Mouse (Mus musculus) megakaryocyte progenitor cell, adult 5-6 weeks (primary cell): ENCODE results near the gene Unc45a. TPM values are rescaled to one million over a fixed set of nuclear protein-coding genes. Genes with fewer than 3 reads are reported as not detected.

Experiments
- ATAC-seq: replicated peaks from 2 replicates; pipeline ENCODE4 v1.8.0; 2016; ENCODE audit warnings: mild to moderate bottlenecking, moderate TSS enrichment, inconsistent platforms; ENCODE audit not compliant: poor library complexity
- total RNA-seq, 2 experiments: library from RNA; stranded (forward) in 1 of 2; stranded (reverse) in 1 of 2; fragments of 157-497, 149-512 nt in 1 of 2; fragments of 200-1000 nt in 1 of 2; gene quantifications; 2 replicates each; pipeline versions ENCODE4 v1.2.3 to v1.2.4; 2015 to 2017

The Unc45a gene
- total RNA-seq (2015) (5.4 TPM in 2 replicates), total RNA-seq (2017) (15.6 and 16.6 TPM in 2 replicates)

- ATAC-seq, result peak; percentile 59
These were observed at the start of gene Unc45a for GRCm38 (mm10) chr7:80340793-80341192. Gene Unc45a, minus strand, starts transcription at chr7:80341005.

- peak; percentile 66 for ATAC-seq
These were observed 47.1 kb upstream of the Unc45a start, which contains the start of gene Fes for GRCm38 (mm10) chr7:80387633-80388543. Gene Fes, minus strand, starts transcription at chr7:80387946.

GRCm38 (mm10) chr7:80387033-80387632 lies 46.3 kb upstream of the Unc45a start:
- no peak for ATAC-seq

GRCm38 (mm10) chr7:80386235-80386930 lies 45.6 kb upstream of the Unc45a start:
- ATAC-seq, result peak; percentile 80

GRCm38 (mm10) chr7:80382919-80383318 lies 42.1 kb upstream of the Unc45a start:
- no peak for ATAC-seq

- ATAC-seq, result peak; percentile 49
These were observed 38.7 kb upstream of the Unc45a start for GRCm38 (mm10) chr7:80379531-80379930.

GRCm38 (mm10) chr7:80377471-80377870 lies 36.7 kb upstream of the Unc45a start:
- peak; percentile 45 for ATAC-seq

- no peak for ATAC-seq
These were observed 35.4 kb upstream of the Unc45a start for GRCm38 (mm10) chr7:80376192-80376591.

- peak; percentile 23 for ATAC-seq
These were observed 34.7 kb upstream of the Unc45a start for GRCm38 (mm10) chr7:80375376-80376039.

GRCm38 (mm10) chr7:80374733-80375132 lies 33.9 kb upstream of the Unc45a start:
- ATAC-seq, result no peak

GRCm38 (mm10) chr7:80374280-80374679 lies 33.5 kb upstream of the Unc45a start:
- ATAC-seq, result no peak

GRCm38 (mm10) chr7:80373850-80374249 lies 33.0 kb upstream of the Unc45a start:
- no peak; the same call in 1 of the 2 replicates for ATAC-seq

GRCm38 (mm10) chr7:80373352-80373751 lies 32.5 kb upstream of the Unc45a start:
- ATAC-seq, result no peak

GRCm38 (mm10) chr7:80372667-80373066 lies 31.9 kb upstream of the Unc45a start:
- no peak for ATAC-seq

GRCm38 (mm10) chr7:80372166-80372565 lies 31.4 kb upstream of the Unc45a start:
- no peak for ATAC-seq

- ATAC-seq, result peak; percentile 44
These were observed 30.4 kb upstream of the Unc45a start, which contains the start of gene Man2a2 for GRCm38 (mm10) chr7:80371041-80371751. Gene Man2a2, minus strand, starts transcription at chr7:80371375.

GRCm38 (mm10) chr7:80370649-80371040 lies 29.8 kb upstream of the Unc45a start:
- peak; percentile 54 for ATAC-seq

GRCm38 (mm10) chr7:80369967-80370431 lies 29.2 kb upstream of the Unc45a start:
- ATAC-seq, result 0 out of 2 replicates have a peak, but pooled peaks have one; percentile 12

GRCm38 (mm10) chr7:80369461-80369860 lies 28.7 kb upstream of the Unc45a start:
- ATAC-seq, result no peak
